Mouse (Mus musculus): ENCODE measurements around the gene Slc33a1. TPM values are rescaled to one million over a fixed set of nuclear protein-coding genes. Genes with fewer than 3 reads are reported as not detected.

The Slc33a1 gene
- polyA plus RNA-seq, 1 experiment from 2014 or later = 14.3 TPM

DNA sequence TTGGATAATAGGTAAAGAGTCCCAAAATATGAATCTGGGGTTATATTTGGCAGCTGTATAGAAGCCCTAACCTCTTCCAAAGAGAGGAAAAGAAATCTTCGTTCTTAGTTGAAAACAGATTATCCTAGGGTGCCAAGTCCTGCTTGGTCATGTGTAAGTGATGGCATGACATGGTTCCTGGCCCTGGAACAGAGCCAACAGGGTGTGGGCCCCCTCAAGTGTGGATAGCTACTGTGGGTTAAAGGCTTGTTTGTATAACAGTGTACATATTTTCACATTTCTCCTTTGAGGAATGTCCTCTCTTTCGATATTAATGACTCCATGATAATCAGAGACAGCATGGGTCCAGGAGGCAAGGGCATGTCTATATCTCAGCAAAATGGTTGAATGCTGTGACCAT lies 25.6 kb downstream of the Slc33a1 start:
- H3K27me3 ChIP-seq = no peaks in the 10 kb centered on the region
- 87% methylated on average over 2 of the region's 2 CpGs for WGBS
- 0 out of 2 replicates have a peak, but pooled peaks cover 3% of the 10 kb centered on the region for H3K36me3 ChIP-seq (ENCODE audit: poor library complexity, severe bottlenecking)
- no peak overlapping the region for H3K4me3 ChIP-seq
- H3K4me2 ChIP-seq = no peak overlapping the region
- H3K4me1 ChIP-seq = no peaks in the 10 kb centered on the region
- no peaks in the 10 kb centered on the region for H3K9me3 ChIP-seq (replicated peaks)
- no peak for ATAC-seq
- H3K9ac ChIP-seq = no peak overlapping the region
- H3K27ac ChIP-seq = no peak overlapping the region

DNA sequence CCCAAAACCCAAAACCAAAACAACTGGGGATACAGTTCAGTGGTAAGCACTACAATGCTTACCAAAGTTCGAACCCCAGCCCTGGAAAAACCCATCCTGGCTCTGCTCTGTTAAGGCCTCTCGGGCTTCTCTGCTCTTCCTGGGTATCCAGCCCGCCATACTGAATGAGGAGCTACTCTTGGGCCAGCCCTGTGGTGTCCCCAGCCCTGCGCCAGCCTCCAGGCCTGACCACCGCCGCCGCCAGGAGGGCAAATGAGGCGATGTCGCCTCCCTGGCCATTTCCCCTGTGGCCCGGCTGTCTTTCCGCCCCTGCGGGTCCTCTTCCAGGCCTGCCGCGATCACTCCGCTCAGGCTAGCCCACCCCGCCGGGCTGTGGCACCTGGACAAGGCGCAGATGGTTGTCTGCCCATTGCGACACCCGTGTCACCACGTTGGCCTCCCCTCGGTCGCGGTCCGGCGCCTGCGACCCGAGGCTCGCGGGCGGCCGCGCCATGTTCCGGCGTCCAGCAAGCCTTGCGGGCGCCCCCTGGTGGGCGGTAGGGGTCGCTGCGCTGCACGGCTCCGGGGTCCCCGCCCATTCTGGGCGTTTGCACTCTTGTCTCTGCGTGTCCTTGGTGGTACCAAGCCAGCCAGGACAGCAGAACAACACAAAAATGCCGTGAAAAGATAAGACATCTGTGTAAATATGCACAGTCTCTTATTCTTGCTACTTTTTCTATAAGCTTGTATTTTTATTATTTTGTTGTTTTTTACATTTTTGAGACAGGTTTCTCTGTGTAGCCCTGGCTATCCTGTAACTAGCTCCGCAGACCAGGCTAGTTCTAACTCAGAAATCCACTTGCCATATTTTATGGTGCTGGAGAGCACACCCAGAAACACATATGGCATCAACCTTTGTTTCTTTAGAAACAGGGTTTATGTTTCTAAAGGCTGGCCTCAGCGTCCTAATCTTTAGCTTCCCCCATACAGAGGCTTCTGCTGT lies 35.4 kb downstream of the Slc33a1 start, which contains the start of gene E130311K13Rik:
E130311K13Rik (minus strand) TSS at position 595 of the 982 bp plus-strand sequence.
- 5% methylated on average over 46 of the region's 48 CpGs for WGBS
- peak; percentile 97 for ATAC-seq
- H3K27me3 ChIP-seq = no peaks in the 10 kb centered on the region
- H3K9me3 ChIP-seq (replicated peaks) = no peaks in the 10 kb centered on the region
- H3K4me2 ChIP-seq = peak within 1 kb of the TSS; percentile 69
- H3K27ac ChIP-seq = no peak within 1 kb of the TSS; the same call in 1 of the 2 replicates
- H3K36me3 ChIP-seq (ENCODE audit: poor library complexity, severe bottlenecking) = no peaks in the 10 kb centered on the region
- peak within 1 kb of the TSS; percentile 63 for H3K4me3 ChIP-seq
- peak within 1 kb of the TSS; percentile 82 for H3K9ac ChIP-seq
- no peaks in the 10 kb centered on the region for H3K4me1 ChIP-seq

GRCm38 (mm10) chr3:63919634-63920033 lies 44.9 kb downstream of the Slc33a1 start:
- Histone ChIP-seq H3K9ac (no peak overlapping the region), H3K9me3 (replicated peaks) (no peaks in the 10 kb centered on the region), H3K27me3 (no peaks in the 10 kb centered on the region), H3K4me3 (no peak overlapping the region), H3K27ac (no peak overlapping the region), H3K4me2 (no peak overlapping the region), H3K4me1 (no peaks in the 10 kb centered on the region), H3K36me3 (ENCODE audit: poor library complexity, severe bottlenecking) (peaks cover 6% of the 10 kb centered on the region; the same call in 1 of the 2 replicates)
- no peak for ATAC-seq
- WGBS = 62% methylated on average over 3 of the region's 3 CpGs

GRCm38 (mm10) chr3:63910301-63910700 lies 54.3 kb downstream of the Slc33a1 start:
- no peak overlapping the region for H3K4me3 ChIP-seq
- peaks cover 3% of the 10 kb centered on the region; the same call in 1 of the 2 replicates for H3K36me3 ChIP-seq (ENCODE audit: poor library complexity, severe bottlenecking)
- 88% methylated on average over 4 of the region's 4 CpGs for WGBS
- H3K4me1 ChIP-seq = peaks cover 2% of the 10 kb centered on the region; the same call in 1 of the 2 replicates
- H3K4me2 ChIP-seq = no peak overlapping the region
- H3K27me3 ChIP-seq = no peaks in the 10 kb centered on the region
- ATAC-seq = no peak
- no peak overlapping the region for H3K9ac ChIP-seq
- H3K27ac ChIP-seq = no peak overlapping the region
- no peaks in the 10 kb centered on the region for H3K9me3 ChIP-seq (replicated peaks)

DNA sequence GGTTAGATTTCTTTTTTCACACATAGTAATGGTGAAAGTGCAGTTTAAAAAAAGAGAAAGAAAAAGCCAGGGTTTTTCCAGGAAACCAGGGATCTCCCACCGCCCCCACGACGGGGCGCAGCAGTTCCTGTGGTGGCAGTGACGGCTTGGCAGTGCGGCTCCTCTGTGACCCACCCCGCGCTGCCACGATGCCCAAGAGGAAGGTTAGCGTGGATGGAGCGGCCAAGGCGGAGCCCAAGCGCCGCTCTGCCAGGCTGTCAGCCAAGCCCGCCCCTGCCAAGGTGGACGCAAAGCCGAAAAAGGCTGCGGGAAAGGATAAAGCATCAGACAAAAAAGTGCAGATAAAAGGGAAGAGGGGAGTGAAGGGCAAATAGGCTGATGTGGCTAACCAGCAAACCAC lies 59.3 kb downstream of the Slc33a1 start:
- WGBS = 2% methylated on average over 18 of the region's 18 CpGs
- H3K36me3 ChIP-seq (ENCODE audit: poor library complexity, severe bottlenecking) = no peaks in the 10 kb centered on the region
- no peak for ATAC-seq

GRCm38 (mm10) chr3:63904157-63904556 lies 60.4 kb downstream of the Slc33a1 start:
- ATAC-seq = no peak
- H3K9me3 ChIP-seq (replicated peaks) = no peaks in the 10 kb centered on the region
- peaks cover 27% of the 10 kb centered on the region for H3K4me1 ChIP-seq
- no peak overlapping the region for H3K4me3 ChIP-seq
- H3K9ac ChIP-seq = no peak overlapping the region
- H3K27ac ChIP-seq = no peak overlapping the region
- no peaks in the 10 kb centered on the region for H3K27me3 ChIP-seq
- WGBS = 66% methylated on average over 2 of the region's 2 CpGs
- no peak overlapping the region for H3K4me2 ChIP-seq
- no peaks in the 10 kb centered on the region for H3K36me3 ChIP-seq (ENCODE audit: poor library complexity, severe bottlenecking)

More for the DNA sequence above, 59.3 kb downstream of the Slc33a1 start:
- H3K4me1 ChIP-seq = peaks cover 19% of the 10 kb centered on the region
- H3K9me3 ChIP-seq (replicated peaks) = no peaks in the 10 kb centered on the region
- H3K27me3 ChIP-seq = no peaks in the 10 kb centered on the region
- H3K4me3 ChIP-seq = peak overlapping the region; percentile 32
- H3K9ac ChIP-seq = peak overlapping the region; percentile 66
- H3K27ac ChIP-seq = no peak overlapping the region
- peak overlapping the region; percentile 67 for H3K4me2 ChIP-seq

DNA sequence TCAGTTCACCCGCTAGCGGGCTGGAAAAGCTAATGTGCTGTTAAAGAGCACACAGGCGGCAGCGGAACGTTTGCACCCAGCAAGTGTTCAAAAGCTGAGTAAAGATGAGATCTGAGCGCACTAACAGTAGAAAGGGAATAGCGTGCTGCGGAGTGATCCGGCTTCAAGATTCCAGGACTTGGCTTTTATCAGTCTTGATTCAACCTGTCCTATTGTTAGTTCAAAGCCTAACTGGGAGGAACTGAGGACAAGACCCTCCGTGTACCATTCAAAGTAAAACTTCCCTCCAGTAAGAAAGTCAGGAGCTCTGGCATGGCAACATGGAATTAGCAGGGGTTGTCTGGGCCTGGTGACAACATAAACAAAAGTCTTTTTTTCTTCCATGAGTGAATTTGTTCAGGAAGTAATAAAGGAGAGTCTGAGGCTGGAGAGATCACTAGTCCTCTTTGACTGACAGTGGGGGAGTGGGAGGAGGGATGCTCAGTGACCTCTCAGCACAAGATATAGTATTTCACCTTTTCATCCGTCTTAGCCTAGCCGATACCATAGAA lies 64.5 kb downstream of the Slc33a1 start:
- no peaks in the 10 kb centered on the region for H3K27me3 ChIP-seq
- H3K4me2 ChIP-seq = peak overlapping the region; percentile 79
- H3K4me3 ChIP-seq = peak overlapping the region; percentile 81
- 1% methylated on average over 12 of the region's 12 CpGs for WGBS
- peaks cover 47% of the 10 kb centered on the region for H3K4me1 ChIP-seq
- ATAC-seq = peak; percentile 29; the same call in 1 of the 2 replicates
- peak overlapping the region; percentile 86 for H3K9ac ChIP-seq
- no peaks in the 10 kb centered on the region for H3K9me3 ChIP-seq (replicated peaks)
- peak overlapping the region; percentile 89 for H3K27ac ChIP-seq
- no peaks in the 10 kb centered on the region for H3K36me3 ChIP-seq (ENCODE audit: poor library complexity, severe bottlenecking)

- peak within 1 kb of the TSS; percentile 79 for H3K4me2 ChIP-seq
- peak; percentile 86 for ATAC-seq
- no peaks in the 10 kb centered on the region for H3K27me3 ChIP-seq
Observed at GRCm38 (mm10) chr3:63899309-63899695, 65.3 kb downstream of the Slc33a1 start, which contains the start of gene Plch1. Plch1 (minus strand) TSS chr3:63899472.

DNA sequence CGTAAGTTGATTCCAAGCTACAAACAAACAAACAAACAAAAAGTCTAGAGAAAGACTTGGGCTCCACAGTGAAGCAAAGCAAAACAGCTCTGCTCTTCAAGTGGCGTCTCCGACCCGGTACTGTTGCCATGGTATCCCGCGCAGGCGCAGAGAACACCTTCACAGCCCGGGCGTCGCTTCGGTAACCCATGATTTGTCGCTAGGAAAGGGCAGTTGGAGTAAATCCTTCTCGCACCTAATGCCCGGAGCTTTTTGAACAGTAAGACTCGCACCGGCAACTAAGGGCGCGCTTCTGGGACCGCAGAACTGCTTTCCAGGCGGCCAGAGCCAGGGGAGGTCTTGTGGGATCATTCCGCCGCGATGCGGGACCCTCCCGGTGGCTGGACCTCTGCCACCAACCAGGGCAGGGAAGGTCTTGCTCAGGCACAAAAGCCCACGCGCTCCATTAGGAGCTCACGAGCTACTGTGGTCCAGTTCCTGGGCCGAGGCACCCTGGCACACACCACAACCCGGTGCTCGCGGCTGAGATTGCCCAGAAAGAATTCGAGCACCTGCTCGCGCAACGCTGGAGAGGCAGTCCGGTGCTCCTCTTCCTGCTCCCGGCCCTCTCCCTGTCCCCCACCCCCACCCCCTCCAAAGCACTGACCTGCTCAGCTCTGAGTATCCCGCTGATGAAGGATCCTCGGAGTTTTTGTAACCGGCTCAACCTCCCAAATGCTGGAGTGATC lies 65.8 kb downstream of the Slc33a1 start:
- WGBS = under 1% methylated on average over 41 of the region's 41 CpGs
- H3K36me3 ChIP-seq (ENCODE audit: poor library complexity, severe bottlenecking) = no peaks in the 10 kb centered on the region
- no peaks in the 10 kb centered on the region for H3K9me3 ChIP-seq (replicated peaks)
- peaks cover 41% of the 10 kb centered on the region for H3K4me1 ChIP-seq
- H3K4me2 ChIP-seq = peak overlapping the region; percentile 79
- peak; percentile 92 for ATAC-seq
- H3K27me3 ChIP-seq = no peaks in the 10 kb centered on the region
- peak overlapping the region; percentile 86 for H3K9ac ChIP-seq
- peak overlapping the region; percentile 89 for H3K27ac ChIP-seq
- peak overlapping the region; percentile 81 for H3K4me3 ChIP-seq

More at GRCm38 (mm10) chr3:63899309-63899695, 65.3 kb downstream of the Slc33a1 start, which contains the start of gene Plch1:
- Histone ChIP-seq H3K36me3 (ENCODE audit: poor library complexity, severe bottlenecking) (no peaks in the 10 kb centered on the region), H3K9ac (peak within 1 kb of the TSS; percentile 86), H3K9me3 (replicated peaks) (no peaks in the 10 kb centered on the region), H3K27ac (peak within 1 kb of the TSS; percentile 89), H3K4me3 (peak within 1 kb of the TSS; percentile 81), H3K4me1 (peaks cover 41% of the 10 kb centered on the region)
- under 1% methylated on average over 12 of the region's 12 CpGs for WGBS

- Histone ChIP-seq H3K4me3 (peak overlapping the region; percentile 81; the same call in 1 of the 2 replicates), H3K9me3 (replicated peaks) (no peaks in the 10 kb centered on the region), H3K9ac (no peak overlapping the region), H3K36me3 (ENCODE audit: poor library complexity, severe bottlenecking) (no peaks in the 10 kb centered on the region), H3K4me1 (peaks cover 44% of the 10 kb centered on the region), H3K27ac (no peak overlapping the region), H3K4me2 (peak overlapping the region; percentile 79), H3K27me3 (no peaks in the 10 kb centered on the region)
- WGBS = 0% methylated on average over 1 of the region's 1 CpGs
- ATAC-seq = no peak
Observed at GRCm38 (mm10) chr3:63897177-63897576, 67.4 kb downstream of the Slc33a1 start.

- Histone ChIP-seq H3K27ac (no peak overlapping the region; the same call in 1 of the 2 replicates), H3K9me3 (replicated peaks) (no peaks in the 10 kb centered on the region), H3K4me3 (no peak overlapping the region), H3K4me1 (peaks cover 44% of the 10 kb centered on the region), H3K9ac (no peak overlapping the region), H3K4me2 (peak overlapping the region; percentile 79; the same call in 1 of the 2 replicates), H3K36me3 (ENCODE audit: poor library complexity, severe bottlenecking) (no peaks in the 10 kb centered on the region), H3K27me3 (no peaks in the 10 kb centered on the region)
- WGBS = 37% methylated on average over 4 of the region's 4 CpGs
- ATAC-seq = no peak
Observed at GRCm38 (mm10) chr3:63896303-63896702, 68.3 kb downstream of the Slc33a1 start.
